Mouse (Mus musculus) gastrocnemius, postnatal 36 days (tissue): ENCODE results near the gene Ripor3. TPM values are rescaled to one million over a fixed set of nuclear protein-coding genes. Genes with fewer than 3 reads are reported as not detected.

Source experiments
- DNase-seq, 2 experiments: peaks; one replicate each; pipeline ENCODE4 v3.0.0; 2022
- intact Hi-C: fragments of 180-260 bp; cut with DNase I; formaldehyde crosslinking; loops from one replicate; pipeline ENCODE4 v1.15.1; 2025
- total RNA-seq, 2 experiments: library from RNA; stranded (reverse); gene quantifications; 2 replicates each; pipeline ENCODE4 v1.2.3; 2021

The Ripor3 gene
- total RNA-seq, 2 experiments from 2014 or later, result 0.39 to 0.64 TPM

GRCm38 (mm10) chr2:168033905-168034304 is 23.5 kb upstream of the Ripor3 start:
- DNase-seq, result no peak
- intact Hi-C loops, result no loop called here

- no peak for DNase-seq
- intact Hi-C loops, result no loop called here
Observed at GRCm38 (mm10) chr2:168031842-168032241, 21.4 kb upstream of the Ripor3 start.

- intact Hi-C loops, result no loop called here
- DNase-seq, result no peak
Observed at GRCm38 (mm10) chr2:168028376-168028775, 18.0 kb upstream of the Ripor3 start.

GRCm38 (mm10) chr2:168026467-168026866 is 16.0 kb upstream of the Ripor3 start:
- intact Hi-C loops, result no loop called here
- DNase-seq, result no peak

GRCm38 (mm10) chr2:168025882-168026281 is 15.5 kb upstream of the Ripor3 start:
- no peak for DNase-seq
- intact Hi-C loops, result no loop called here

GRCm38 (mm10) chr2:168025174-168025573 is 14.8 kb upstream of the Ripor3 start:
- peak in 1 of 2 experiments; percentile 61 for DNase-seq
- intact Hi-C loops, result no loop called here

GRCm38 (mm10) chr2:168023763-168024402 is 13.5 kb upstream of the Ripor3 start:
- no peak for DNase-seq
- intact Hi-C loops, result no loop called here

- intact Hi-C loops, result no loop called here
- peak in 1 of 2 experiments; percentile 49 for DNase-seq
Observed at GRCm38 (mm10) chr2:168019201-168019715, 8.8 kb upstream of the Ripor3 start.

GRCm38 (mm10) chr2:168016951-168017391 is 6.6 kb upstream of the Ripor3 start:
- DNase-seq, result peak; percentile 67 to 75
- intact Hi-C loops, result no loop called here

- intact Hi-C loops, result no loop called here
- DNase-seq, result no peak
Observed at GRCm38 (mm10) chr2:168010893-168011292, 475 bp upstream of the Ripor3 start.

- intact Hi-C loops, result loop anchor here (10.0 kb wide), 1 partner anchor 323 kb away; the partner anchor contains the start of genes Cebpb and Tmem189
- DNase-seq, result no peak
Observed at GRCm38 (mm10) chr2:168008132-168008531, 2.3 kb downstream of the Ripor3 start.

GRCm38 (mm10) chr2:168006489-168006888 is 3.9 kb downstream of the Ripor3 start:
- intact Hi-C loops, result loop anchor here (10.0 kb wide), 1 partner anchor 322 kb away; the partner anchor contains the start of genes Cebpb and Tmem189

GRCm38 (mm10) chr2:168005616-168006015 is 4.8 kb downstream of the Ripor3 start:
- DNase-seq, result no peak
- intact Hi-C loops, result loop anchor here (10.0 kb wide), 1 partner anchor 321 kb away; the partner anchor contains the start of genes Cebpb and Tmem189

More at GRCm38 (mm10) chr2:168006489-168006888, 3.9 kb downstream of the Ripor3 start:
- no peak for DNase-seq

- intact Hi-C loops, result loop anchor here (10.0 kb wide), 1 partner anchor 320 kb away; the partner anchor contains the start of genes Cebpb and Tmem189
- no peak for DNase-seq
Observed at GRCm38 (mm10) chr2:168005005-168005404, 5.4 kb downstream of the Ripor3 start.

GRCm38 (mm10) chr2:168004369-168004768 is 6.0 kb downstream of the Ripor3 start:
- intact Hi-C loops, result loop anchor here (10.0 kb wide), 1 partner anchor 320 kb away; the partner anchor contains the start of genes Cebpb and Tmem189
- DNase-seq, result no peak

GRCm38 (mm10) chr2:168003431-168003830 is 7.0 kb downstream of the Ripor3 start:
- DNase-seq, result no peak
- intact Hi-C loops, result loop anchor here (10.0 kb wide), 1 partner anchor 319 kb away; the partner anchor contains the start of genes Cebpb and Tmem189

- no peak for DNase-seq
- intact Hi-C loops, result loop anchor here (10.0 kb wide), 1 partner anchor 318 kb away; the partner anchor contains the start of genes Cebpb and Tmem189
Observed at GRCm38 (mm10) chr2:168002884-168003283, 7.5 kb downstream of the Ripor3 start.

GRCm38 (mm10) chr2:168002188-168002587 is 8.2 kb downstream of the Ripor3 start:
- intact Hi-C loops, result loop anchor here (10.0 kb wide), 1 partner anchor 317 kb away; the partner anchor contains the start of genes Cebpb and Tmem189
- DNase-seq, result no peak

- intact Hi-C loops, result no loop called here
Observed at GRCm38 (mm10) chr2:167999145-167999743, 11.2 kb downstream of the Ripor3 start.

GRCm38 (mm10) chr2:167997562-167997961 is 12.9 kb downstream of the Ripor3 start:
- intact Hi-C loops, result no loop called here

More at GRCm38 (mm10) chr2:167999145-167999743, 11.2 kb downstream of the Ripor3 start:
- DNase-seq, result no peak

GRCm38 (mm10) chr2:167996672-167997215 is 13.7 kb downstream of the Ripor3 start:
- no peak for DNase-seq
- intact Hi-C loops, result no loop called here

More at GRCm38 (mm10) chr2:167997562-167997961, 12.9 kb downstream of the Ripor3 start:
- no peak for DNase-seq
